Mouse (Mus musculus): ENCODE measurements around the gene Aox2. TPM values are rescaled to one million over a fixed set of nuclear protein-coding genes. Genes with fewer than 3 reads are reported as not detected.

Aox2 gene
- polyA plus RNA-seq (2014; fragmentation: Nextera tagmentation; extraction: Ambion mirVana) = 0.05 TPM in 1 of 2 replicates, not detected in the other

GRCm38 (mm10) chr1:58278026-58278425 is at the start of gene Aox2:
Gene Aox2 (plus strand): TSS chr1:58278326.
- Histone ChIP-seq H3K9me3 (ENCODE audit: control insufficient read depth, low read length) (no peaks in the 10 kb centered on the region), H3K36me3 (replicated peaks; ENCODE audit: control insufficient read depth, insufficient read depth) (no peaks in the 10 kb centered on the region), H3K4me1 (replicated peaks; ENCODE audit: control insufficient read depth, insufficient read depth, low read length) (no peaks in the 10 kb centered on the region), H3K9ac (no peak within 1 kb of the TSS), H3K27me3 (ENCODE audit: control insufficient read depth, insufficient read depth, low read length) (no peaks in the 10 kb centered on the region), H3K4me2 (replicated peaks) (no peak within 1 kb of the TSS), H3K27ac (no peak within 1 kb of the TSS), H3K4me3 (replicated peaks; ENCODE audit: low read length) (no peak within 1 kb of the TSS)
- DNase-seq (ENCODE audit: low spot score) (no peak), ATAC-seq (ENCODE audit: low FRiP score) (no peak)
- WGBS = 75% methylated on average over 5 of the region's 5 CpGs

DNA sequence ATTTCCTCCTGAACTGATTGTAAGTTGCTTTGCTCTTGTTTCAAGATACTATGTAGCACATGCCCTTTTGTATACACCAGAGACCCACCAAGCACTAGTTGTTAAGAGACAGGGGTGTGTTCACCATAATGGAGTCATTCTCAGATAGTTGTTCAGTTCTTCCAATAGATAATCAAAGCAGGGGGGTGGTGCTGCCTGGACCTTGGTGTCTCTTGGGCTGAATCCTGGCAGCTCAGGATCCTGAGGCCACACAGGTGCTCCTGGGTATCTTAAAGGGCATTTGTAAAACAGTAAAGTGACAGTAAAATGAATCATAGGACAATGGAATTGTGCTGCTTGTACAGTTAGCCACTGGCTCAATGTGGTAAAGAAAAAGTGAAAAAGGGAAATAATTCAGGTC is 49.2 kb upstream of the Aox2 start:
- H3K9ac ChIP-seq = no peak overlapping the region
- no peak overlapping the region for H3K4me3 ChIP-seq (replicated peaks; ENCODE audit: low read length)
- no peaks in the 10 kb centered on the region for H3K9me3 ChIP-seq (ENCODE audit: control insufficient read depth, low read length)
- H3K36me3 ChIP-seq (replicated peaks; ENCODE audit: control insufficient read depth, insufficient read depth) = no peaks in the 10 kb centered on the region
- no peak overlapping the region for H3K27ac ChIP-seq
- H3K4me1 ChIP-seq (replicated peaks; ENCODE audit: control insufficient read depth, insufficient read depth, low read length) = no peaks in the 10 kb centered on the region
- ATAC-seq (ENCODE audit: low FRiP score) (no peak), DNase-seq (ENCODE audit: low spot score) (no peak)
- no peak overlapping the region for H3K4me2 ChIP-seq (replicated peaks)
- no peaks in the 10 kb centered on the region for H3K27me3 ChIP-seq (ENCODE audit: control insufficient read depth, insufficient read depth, low read length)

DNA sequence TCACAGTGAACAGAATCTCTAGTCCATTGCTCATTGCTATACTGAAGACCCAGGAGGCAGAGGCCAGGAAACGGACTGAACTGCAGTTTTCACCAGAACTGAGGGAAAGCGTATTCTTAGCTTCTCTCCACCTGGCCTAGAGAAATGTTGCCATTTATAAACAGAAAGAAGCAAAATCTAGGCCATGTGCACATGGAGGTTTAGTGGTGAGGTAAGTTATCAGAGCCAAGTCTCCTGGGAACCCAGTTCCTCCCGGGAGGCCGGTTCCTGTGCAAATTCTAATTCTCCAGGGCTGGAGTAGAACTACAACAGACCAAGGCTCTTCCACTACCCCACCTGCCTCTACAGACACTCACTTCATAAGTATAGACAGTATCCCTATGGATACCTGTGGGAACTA is 48.4 kb upstream of the Aox2 start:
- Histone ChIP-seq H3K4me3 (replicated peaks; ENCODE audit: low read length) (no peak overlapping the region), H3K9ac (no peak overlapping the region), H3K36me3 (replicated peaks; ENCODE audit: control insufficient read depth, insufficient read depth) (no peaks in the 10 kb centered on the region), H3K27ac (no peak overlapping the region), H3K27me3 (ENCODE audit: control insufficient read depth, insufficient read depth, low read length) (no peaks in the 10 kb centered on the region), H3K4me2 (replicated peaks) (no peak overlapping the region), H3K4me1 (replicated peaks; ENCODE audit: control insufficient read depth, insufficient read depth, low read length) (no peaks in the 10 kb centered on the region), H3K9me3 (ENCODE audit: control insufficient read depth, low read length) (no peaks in the 10 kb centered on the region)
- 86% methylated on average over 4 of the region's 4 CpGs for WGBS
- no peak for DNase-seq (ENCODE audit: low spot score)
- no peak for ATAC-seq (ENCODE audit: low FRiP score)

DNA sequence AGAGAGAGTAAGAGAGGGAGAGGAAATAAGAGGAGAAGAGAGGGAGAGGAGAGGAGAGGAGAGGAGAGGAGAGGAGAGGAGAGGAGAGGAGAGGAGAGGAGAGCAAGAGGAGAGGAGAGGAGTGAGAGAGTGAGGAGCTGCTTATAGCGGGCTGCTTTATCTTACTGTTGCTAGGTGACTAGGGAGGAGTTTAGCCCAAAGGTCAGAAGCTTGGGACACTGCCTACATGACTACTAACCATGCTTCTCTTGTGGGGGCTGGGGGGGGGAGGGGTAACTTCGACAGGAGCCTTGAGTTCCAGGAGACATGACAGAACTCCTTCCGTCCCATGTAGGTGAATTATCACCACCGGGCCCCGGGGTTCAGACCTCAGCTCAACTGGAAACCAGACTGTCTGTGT is 47.6 kb upstream of the Aox2 start:
- H3K27ac ChIP-seq = no peak overlapping the region
- H3K36me3 ChIP-seq (replicated peaks; ENCODE audit: control insufficient read depth, insufficient read depth) = no peaks in the 10 kb centered on the region
- no peaks in the 10 kb centered on the region for H3K4me1 ChIP-seq (replicated peaks; ENCODE audit: control insufficient read depth, insufficient read depth, low read length)
- no peak overlapping the region for H3K4me3 ChIP-seq (replicated peaks; ENCODE audit: low read length)
- ATAC-seq (ENCODE audit: low FRiP score) (no peak), DNase-seq (ENCODE audit: low spot score) (no peak)
- 52% methylated on average over 5 of the region's 5 CpGs for WGBS
- H3K9me3 ChIP-seq (ENCODE audit: control insufficient read depth, low read length) = no peaks in the 10 kb centered on the region
- no peaks in the 10 kb centered on the region for H3K27me3 ChIP-seq (ENCODE audit: control insufficient read depth, insufficient read depth, low read length)
- no peak overlapping the region for H3K4me2 ChIP-seq (replicated peaks)
- H3K9ac ChIP-seq = no peak overlapping the region

DNA sequence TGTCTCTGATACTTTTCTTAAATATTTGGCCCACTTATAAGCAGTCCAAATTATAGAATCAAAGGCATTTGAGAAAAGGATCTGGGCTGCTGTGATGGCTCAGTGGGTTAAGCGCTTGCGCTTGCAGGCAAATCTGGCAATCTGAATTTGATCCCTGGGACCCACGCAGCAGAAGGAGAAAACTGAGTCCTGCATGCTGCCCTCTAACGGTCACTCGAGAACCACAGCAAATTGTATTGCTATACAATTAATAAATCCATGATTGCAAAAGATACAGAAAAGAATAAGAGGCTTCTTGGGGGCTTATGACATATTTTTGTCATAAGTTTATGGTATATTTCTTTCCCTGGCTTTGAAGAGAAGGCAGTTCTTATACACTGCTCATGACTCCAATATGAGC is 42.7 kb upstream of the Aox2 start:
- Histone ChIP-seq H3K27ac (no peak overlapping the region), H3K4me3 (replicated peaks; ENCODE audit: low read length) (no peak overlapping the region), H3K9ac (no peak overlapping the region), H3K4me2 (replicated peaks) (no peak overlapping the region), H3K9me3 (ENCODE audit: control insufficient read depth, low read length) (no peaks in the 10 kb centered on the region), H3K27me3 (ENCODE audit: control insufficient read depth, insufficient read depth, low read length) (no peaks in the 10 kb centered on the region), H3K4me1 (replicated peaks; ENCODE audit: control insufficient read depth, insufficient read depth, low read length) (no peaks in the 10 kb centered on the region), H3K36me3 (replicated peaks; ENCODE audit: control insufficient read depth, insufficient read depth) (no peaks in the 10 kb centered on the region)
- DNase-seq (ENCODE audit: low spot score) (no peak), ATAC-seq (ENCODE audit: low FRiP score) (no peak)
- WGBS = 56% methylated on average over 5 of the region's 5 CpGs

- DNase-seq (ENCODE audit: low spot score) (no peak), ATAC-seq (ENCODE audit: low FRiP score) (no peak)
- Histone ChIP-seq H3K4me1 (replicated peaks; ENCODE audit: control insufficient read depth, insufficient read depth, low read length) (no peaks in the 10 kb centered on the region), H3K9me3 (ENCODE audit: control insufficient read depth, low read length) (no peaks in the 10 kb centered on the region), H3K27me3 (ENCODE audit: control insufficient read depth, insufficient read depth, low read length) (no peaks in the 10 kb centered on the region), H3K4me2 (replicated peaks) (no peak overlapping the region), H3K9ac (no peak overlapping the region), H3K27ac (no peak overlapping the region), H3K36me3 (replicated peaks; ENCODE audit: control insufficient read depth, insufficient read depth) (no peaks in the 10 kb centered on the region), H3K4me3 (replicated peaks; ENCODE audit: low read length) (no peak overlapping the region)
- 82% methylated on average over 4 of the region's 4 CpGs for WGBS
These were observed 40.4 kb upstream of the Aox2 start for GRCm38 (mm10) chr1:58237527-58238299.

- H3K36me3 ChIP-seq (replicated peaks; ENCODE audit: control insufficient read depth, insufficient read depth) = no peaks in the 10 kb centered on the region
- H3K27me3 ChIP-seq (ENCODE audit: control insufficient read depth, insufficient read depth, low read length) = no peaks in the 10 kb centered on the region
- H3K27ac ChIP-seq = no peak overlapping the region
- DNase-seq (ENCODE audit: low spot score) (no peak), ATAC-seq (ENCODE audit: low FRiP score) (no peak)
- 91% methylated on average over 5 of the region's 5 CpGs for WGBS
- H3K4me1 ChIP-seq (replicated peaks; ENCODE audit: control insufficient read depth, insufficient read depth, low read length) = no peaks in the 10 kb centered on the region
- H3K4me2 ChIP-seq (replicated peaks) = no peak overlapping the region
- no peak overlapping the region for H3K9ac ChIP-seq
- no peak overlapping the region for H3K4me3 ChIP-seq (replicated peaks; ENCODE audit: low read length)
- H3K9me3 ChIP-seq (ENCODE audit: control insufficient read depth, low read length) = no peaks in the 10 kb centered on the region
These were observed 39.7 kb upstream of the Aox2 start for GRCm38 (mm10) chr1:58238440-58238839.

DNA sequence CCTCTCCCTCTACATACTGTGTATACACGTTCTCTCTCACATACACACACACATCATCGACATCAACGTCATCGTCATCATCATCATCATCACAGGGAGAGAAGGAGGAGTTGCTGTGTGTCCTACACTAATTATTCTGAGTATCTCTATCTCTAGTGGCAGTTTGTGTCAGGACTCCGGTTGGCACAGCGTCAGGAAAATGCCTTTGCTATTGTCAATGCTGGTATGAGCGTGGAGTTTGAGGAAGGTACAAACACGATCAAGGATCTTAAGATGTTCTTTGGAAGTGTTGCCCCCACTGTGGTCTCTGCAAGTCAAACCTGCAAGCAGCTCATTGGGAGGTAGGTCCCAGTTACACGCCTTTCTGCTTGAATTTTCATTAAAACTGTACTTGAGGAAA is 39.2 kb upstream of the Aox2 start:
- ATAC-seq (ENCODE audit: low FRiP score) = no peak
- Histone ChIP-seq H3K4me2 (replicated peaks) (no peak overlapping the region), H3K27me3 (ENCODE audit: control insufficient read depth, insufficient read depth, low read length) (no peaks in the 10 kb centered on the region), H3K36me3 (replicated peaks; ENCODE audit: control insufficient read depth, insufficient read depth) (no peaks in the 10 kb centered on the region), H3K9me3 (ENCODE audit: control insufficient read depth, low read length) (no peaks in the 10 kb centered on the region), H3K9ac (no peak overlapping the region), H3K27ac (no peak overlapping the region), H3K4me1 (replicated peaks; ENCODE audit: control insufficient read depth, insufficient read depth, low read length) (no peaks in the 10 kb centered on the region), H3K4me3 (replicated peaks; ENCODE audit: low read length) (no peak overlapping the region)
- DNase-seq (ENCODE audit: low spot score) = no peak
- WGBS = 96% methylated on average over 9 of the region's 9 CpGs

DNA sequence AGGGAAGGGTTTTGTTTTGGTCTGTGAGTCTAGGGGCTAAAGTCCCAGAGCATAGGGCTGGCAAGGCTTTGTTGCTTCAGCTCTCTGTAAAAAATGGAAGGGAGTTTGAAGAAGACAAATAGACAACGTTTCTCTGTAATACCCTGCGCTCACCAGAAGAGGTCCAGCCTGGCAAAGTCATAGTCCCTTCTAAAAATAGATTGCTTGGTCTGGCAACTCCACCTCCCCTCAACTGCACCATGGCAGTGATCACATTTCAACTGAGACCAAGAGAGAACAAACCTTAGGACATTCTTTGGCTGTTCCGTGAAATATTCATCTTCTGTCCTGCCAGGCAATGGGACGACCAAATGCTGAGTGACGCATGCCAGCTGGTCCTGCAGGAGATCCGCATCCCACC is 37.8 kb upstream of the Aox2 start:
- no peak for ATAC-seq (ENCODE audit: low FRiP score)
- 74% methylated on average over 6 of the region's 6 CpGs for WGBS

DNA sequence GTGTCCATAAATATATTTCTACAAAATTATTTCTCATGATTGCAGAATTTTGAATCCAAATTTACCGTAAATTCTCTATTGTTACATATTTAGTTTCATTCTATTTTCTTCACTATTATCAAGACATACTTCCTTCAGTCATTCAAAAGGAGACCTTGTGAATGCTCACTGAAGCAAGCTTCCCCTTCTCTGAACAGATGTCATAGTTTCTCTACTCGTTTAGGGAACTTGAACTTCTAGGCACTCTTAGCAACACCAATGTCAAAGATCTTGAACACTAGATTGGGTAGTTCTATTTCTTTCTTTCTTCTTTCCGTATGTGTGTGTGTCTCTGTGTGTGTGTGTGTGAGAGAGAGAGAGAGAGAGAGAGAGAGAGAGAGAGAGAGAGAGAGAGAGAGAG is 33.6 kb upstream of the Aox2 start:
- Histone ChIP-seq H3K9me3 (ENCODE audit: control insufficient read depth, low read length) (no peaks in the 10 kb centered on the region), H3K9ac (no peak overlapping the region), H3K27ac (no peak overlapping the region), H3K4me2 (replicated peaks) (no peak overlapping the region), H3K36me3 (replicated peaks; ENCODE audit: control insufficient read depth, insufficient read depth) (no peaks in the 10 kb centered on the region), H3K27me3 (ENCODE audit: control insufficient read depth, insufficient read depth, low read length) (no peaks in the 10 kb centered on the region), H3K4me3 (replicated peaks; ENCODE audit: low read length) (no peak overlapping the region), H3K4me1 (replicated peaks; ENCODE audit: control insufficient read depth, insufficient read depth, low read length) (no peaks in the 10 kb centered on the region)
- DNase-seq (ENCODE audit: low spot score) = no peak
- WGBS = 89% methylated on average over 3 of the region's 3 CpGs
- ATAC-seq (ENCODE audit: low FRiP score) = no peak

More for the DNA sequence above, 37.8 kb upstream of the Aox2 start:
- no peaks in the 10 kb centered on the region for H3K4me1 ChIP-seq (replicated peaks; ENCODE audit: control insufficient read depth, insufficient read depth, low read length)
- H3K27me3 ChIP-seq (ENCODE audit: control insufficient read depth, insufficient read depth, low read length) = no peaks in the 10 kb centered on the region
- no peak overlapping the region for H3K9ac ChIP-seq
- H3K9me3 ChIP-seq (ENCODE audit: control insufficient read depth, low read length) = no peaks in the 10 kb centered on the region
- H3K27ac ChIP-seq = no peak overlapping the region
- no peak overlapping the region for H3K4me2 ChIP-seq (replicated peaks)
- no peaks in the 10 kb centered on the region for H3K36me3 ChIP-seq (replicated peaks; ENCODE audit: control insufficient read depth, insufficient read depth)
- no peak for DNase-seq (ENCODE audit: low spot score)
- H3K4me3 ChIP-seq (replicated peaks; ENCODE audit: low read length) = no peak overlapping the region
